Mouse (Mus musculus) cortical plate, adult 2 months (tissue): ENCODE measurements around the gene Abi3.

Source experiments
- CTCF ChIP-seq: fragments of 200-500 bp; IDR thresholded peaks from 2 replicates; pipeline ENCODE4 v1.5.1; 2011; ENCODE audit warnings: mild to moderate bottlenecking, control low read depth, low read length; ENCODE audit not compliant: insufficient read depth; ENCODE audit errors: extremely low read depth
- POLR2A ChIP-seq: fragments of 200-500 bp; IDR thresholded peaks from 2 replicates; pipeline ENCODE4 v1.6.1; 2011; ENCODE audit warnings: mild to moderate bottlenecking, low read length, control low read depth; ENCODE audit not compliant: insufficient read depth; ENCODE audit errors: extremely low read depth

GRCm38 (mm10) chr11:95829526-95830050 lies 12.7 kb downstream of the Abi3 start:
- TF ChIP-seq POLR2A (no peak), CTCF (no peak)
